ENCODE assay signal across 18 mouse cellular contexts in genomic region chr5:132882291-132882690, GRCm38 (mm10).
DNase-seq lines count a peak whose midpoint lies in the region; ATAC-seq lines count a peak whose summit lies in the region.
"Had no signal": no experiment of that assay in that cellular context is flagged by ENCODE, and none has a peak within 500 bp of the region (broad histone marks: within the 10 kb centered on the region; RNA-seq: fewer than 3 reads in every experiment).

No protein-coding gene starts in this region.

- no peak overlapping the region for H3K27ac ChIP-seq in kidney, embryonic 15.5 days
- H3K27ac ChIP-seq: hindbrain, embryonic 12.5 days; intestine, embryonic 15.5 days; limb, embryonic 15.5 days; midbrain, embryonic 12.5 days; stomach, postnatal 0 days had no signal

- 67% methylated on average over 3 of the region's 3 CpGs for WGBS in kidney, embryonic 15.5 days

- DNase-seq in kidney, postnatal 14 days, result peak; percentile 10
- DNase-seq in right cerebral cortex, postnatal 4 days, result peak; percentile 22
- DNase-seq in right cerebral cortex, adult 18-20 months, result no peak
- peak; percentile 71 to 80 for DNase-seq in cerebellum, postnatal 10 days
- DNase-seq in heart, postnatal 4 days, result peak; percentile 41
- DNase-seq in layer of hippocampus, adult 9-11 months, result no peak
- DNase-seq in testis, postnatal 14 days (ENCODE audit: low spot score), result no peak
- DNase-seq: embryo, embryonic 11 days; spleen, adult 18-20 months; thymus, postnatal 4 days had no signal

- H3K9ac ChIP-seq in kidney, embryonic 15.5 days, result no peak overlapping the region
- H3K9ac ChIP-seq: hindbrain, embryonic 12.5 days; intestine, embryonic 15.5 days; limb, embryonic 15.5 days; midbrain, embryonic 12.5 days had no signal

- no peaks in the 10 kb centered on the region for H3K4me1 ChIP-seq in kidney, embryonic 15.5 days
- H3K4me1 ChIP-seq: hindbrain, embryonic 12.5 days; intestine, embryonic 15.5 days; limb, embryonic 15.5 days; midbrain, embryonic 12.5 days had no signal

- no peaks in the 10 kb centered on the region for H3K27me3 ChIP-seq in kidney, embryonic 15.5 days
- H3K27me3 ChIP-seq: CH12.LX; hindbrain, embryonic 12.5 days; intestine, embryonic 15.5 days; limb, embryonic 15.5 days had no signal

- H3K36me3 ChIP-seq in kidney, embryonic 15.5 days, result no peaks in the 10 kb centered on the region
- H3K36me3 ChIP-seq: hindbrain, embryonic 12.5 days; intestine, embryonic 15.5 days; limb, embryonic 15.5 days; midbrain, embryonic 12.5 days had no signal

- no peak overlapping the region for H3K4me3 ChIP-seq in kidney, embryonic 15.5 days (replicated peaks)
- H3K4me3 ChIP-seq: hindbrain, embryonic 12.5 days; intestine, embryonic 15.5 days; limb, embryonic 15.5 days; midbrain, embryonic 12.5 days had no signal

- no peak overlapping the region for H3K4me2 ChIP-seq in kidney, embryonic 15.5 days
- H3K4me2 ChIP-seq: hindbrain, embryonic 12.5 days; intestine, embryonic 15.5 days; limb, embryonic 15.5 days; midbrain, embryonic 12.5 days had no signal

- ATAC-seq in kidney, embryonic 15.5 days (replicated peaks; ENCODE audit: low FRiP score), result no peak
- ATAC-seq: forebrain, embryonic 16.5 days; intestine, embryonic 15.5 days had no signal

- no peaks in the 10 kb centered on the region for H3K9me3 ChIP-seq in kidney, embryonic 15.5 days (replicated peaks)
- H3K9me3 ChIP-seq: hindbrain, embryonic 12.5 days; intestine, embryonic 15.5 days; limb, embryonic 15.5 days; midbrain, embryonic 12.5 days had no signal

Comparison
In these comparisons a context has a peak if more than half of its experiments do, and no peak if none do; other contexts are left out.
1. DNase-seq: peak in kidney, postnatal 14 days (single experiment), right cerebral cortex, postnatal 4 days (single experiment), cerebellum, postnatal 10 days (2 of 2) and heart, postnatal 4 days (single experiment); none in right cerebral cortex, adult 18-20 months (single experiment), layer of hippocampus, adult 9-11 months (single experiment) and testis, postnatal 14 days (single experiment).